Mouse (Mus musculus) ES-Bruce4 (cell line): ENCODE results near the gene Ern1. TPM values are rescaled to one million over a fixed set of nuclear protein-coding genes. Genes with fewer than 3 reads are reported as not detected.
"Not testable (repeated sequence)": the region's sequence is repeated elsewhere in the genome, so short reads cannot be mapped to it uniquely, and the experiment has no call there.

Source experiments
- H3K27ac ChIP-seq: 2 replicates; pipeline ENCODE4 v1.5.1; 2012; ENCODE audit warnings: low read length, inconsistent platforms; ENCODE audit not compliant: insufficient read depth
- H3K27me3 ChIP-seq: 2 replicates; pipeline ENCODE4 v1.6.1; 2012; ENCODE audit warnings: mild to moderate bottlenecking, low read length, inconsistent platforms; ENCODE audit not compliant: control insufficient read depth, poor library complexity, insufficient read depth, severe bottlenecking
- H3K36me3 ChIP-seq: 2 replicates; pipeline ENCODE4 v1.6.1; 2012; ENCODE audit warnings: inconsistent platforms, mild to moderate bottlenecking, low read length, moderate library complexity; ENCODE audit not compliant: control insufficient read depth, poor library complexity, insufficient read depth, severe bottlenecking
- H3K4me1 ChIP-seq: one replicate; pipeline ENCODE4 v1.8.1; 2011; ENCODE audit warnings: low read length; ENCODE audit not compliant: control insufficient read depth, insufficient read depth
- H3K4me3 ChIP-seq: 2 replicates; pipeline ENCODE4 v1.5.1; 2011; ENCODE audit warnings: low read depth, mild to moderate bottlenecking, low read length
- H3K9ac ChIP-seq: 2 replicates; pipeline ENCODE4 v1.6.1; 2012; ENCODE audit warnings: low read depth, mild to moderate bottlenecking, inconsistent platforms; ENCODE audit not compliant: poor library complexity, severe bottlenecking
- H3K9me3 ChIP-seq: replicated peaks from 2 replicates; pipeline ENCODE4 v1.6.1; 2012; ENCODE audit warnings: mild to moderate bottlenecking, low read length, inconsistent platforms; ENCODE audit not compliant: control insufficient read depth, poor library complexity, insufficient read depth, severe bottlenecking
- CTCF ChIP-seq: IDR thresholded peaks from one replicate; pipeline ENCODE4 v1.8.1; 2011; ENCODE audit warnings: low read depth, low read length
- EP300 ChIP-seq: IDR thresholded peaks from 2 replicates; pipeline ENCODE4 v1.6.1; 2011; ENCODE audit warnings: low read depth, low read length; ENCODE audit not compliant: insufficient read depth
- POLR2A ChIP-seq: IDR thresholded peaks from one replicate; pipeline ENCODE4 v1.8.1; 2011; ENCODE audit warnings: low read length; ENCODE audit not compliant: insufficient read depth
- polyA plus RNA-seq: library from polyadenylated mRNA; stranded (reverse); fragments of >200 nt; gene quantifications from 2 replicates; pipeline ENCODE4 v1.2.4, GENCODE M21; 2011; ENCODE audit warnings: low read depth; ENCODE audit not compliant: missing spikeins, insufficient read depth, insufficient read length

Gene Ern1
- polyA plus RNA-seq, 1 experiment, result 9.4 TPM

GRCm38 (mm10) chr11:106398481-106398880 lies 89.2 kb downstream of the Ern1 start:
- no peak overlapping the region for H3K4me3 ChIP-seq
- no peak for TF ChIP-seq EP300
- TF ChIP-seq CTCF, result no peak
- no peak for TF ChIP-seq POLR2A
- no peaks in the 10 kb centered on the region for H3K4me1 ChIP-seq
- no peaks in the 10 kb centered on the region for H3K9me3 ChIP-seq
- H3K36me3 ChIP-seq, result no peaks in the 10 kb centered on the region
- no peak overlapping the region for H3K9ac ChIP-seq
- no peak overlapping the region for H3K27ac ChIP-seq
- no peaks in the 10 kb centered on the region for H3K27me3 ChIP-seq

GRCm38 (mm10) chr11:106397656-106398055 lies 90.0 kb downstream of the Ern1 start:
- TF ChIP-seq POLR2A, result no peak
- TF ChIP-seq CTCF, result peak; percentile 52
- H3K9ac ChIP-seq, result no peak overlapping the region
- H3K4me1 ChIP-seq, result peaks cover 4% of the 10 kb centered on the region
- no peaks in the 10 kb centered on the region for H3K9me3 ChIP-seq
- H3K36me3 ChIP-seq, result no peaks in the 10 kb centered on the region
- no peak overlapping the region for H3K4me3 ChIP-seq
- no peaks in the 10 kb centered on the region for H3K27me3 ChIP-seq
- no peak overlapping the region for H3K27ac ChIP-seq

- H3K4me1 ChIP-seq, H3K27me3 ChIP-seq, H3K4me3 ChIP-seq, H3K9ac ChIP-seq, H3K27ac ChIP-seq, H3K9me3 ChIP-seq, H3K36me3 ChIP-seq: not testable (repeated sequence)
Measured at GRCm38 (mm10) chr11:106394055-106394454, 93.6 kb downstream of the Ern1 start.

- H3K27me3 ChIP-seq, result no peaks in the 10 kb centered on the region
Measured at GRCm38 (mm10) chr11:106393331-106393616, 94.4 kb downstream of the Ern1 start.

GRCm38 (mm10) chr11:106392597-106393330 lies 94.9 kb downstream of the Ern1 start:
- H3K9me3 ChIP-seq, result no peaks in the 10 kb centered on the region
- no peak overlapping the region for H3K4me3 ChIP-seq
- TF ChIP-seq EP300, result no peak
- H3K36me3 ChIP-seq, result no peaks in the 10 kb centered on the region
- H3K27ac ChIP-seq, result no peak overlapping the region
- H3K9ac ChIP-seq, result no peak overlapping the region
- H3K27me3 ChIP-seq, result no peaks in the 10 kb centered on the region
- peaks cover 4% of the 10 kb centered on the region for H3K4me1 ChIP-seq

More at GRCm38 (mm10) chr11:106393331-106393616, 94.4 kb downstream of the Ern1 start:
- no peak overlapping the region for H3K9ac ChIP-seq
- TF ChIP-seq CTCF (no peak), EP300 (no peak), POLR2A (no peak)
- H3K9me3 ChIP-seq, result no peaks in the 10 kb centered on the region
- H3K36me3 ChIP-seq, result no peaks in the 10 kb centered on the region
- peaks cover 4% of the 10 kb centered on the region for H3K4me1 ChIP-seq
- H3K27ac ChIP-seq, result no peak overlapping the region
- no peak overlapping the region for H3K4me3 ChIP-seq

DNA sequence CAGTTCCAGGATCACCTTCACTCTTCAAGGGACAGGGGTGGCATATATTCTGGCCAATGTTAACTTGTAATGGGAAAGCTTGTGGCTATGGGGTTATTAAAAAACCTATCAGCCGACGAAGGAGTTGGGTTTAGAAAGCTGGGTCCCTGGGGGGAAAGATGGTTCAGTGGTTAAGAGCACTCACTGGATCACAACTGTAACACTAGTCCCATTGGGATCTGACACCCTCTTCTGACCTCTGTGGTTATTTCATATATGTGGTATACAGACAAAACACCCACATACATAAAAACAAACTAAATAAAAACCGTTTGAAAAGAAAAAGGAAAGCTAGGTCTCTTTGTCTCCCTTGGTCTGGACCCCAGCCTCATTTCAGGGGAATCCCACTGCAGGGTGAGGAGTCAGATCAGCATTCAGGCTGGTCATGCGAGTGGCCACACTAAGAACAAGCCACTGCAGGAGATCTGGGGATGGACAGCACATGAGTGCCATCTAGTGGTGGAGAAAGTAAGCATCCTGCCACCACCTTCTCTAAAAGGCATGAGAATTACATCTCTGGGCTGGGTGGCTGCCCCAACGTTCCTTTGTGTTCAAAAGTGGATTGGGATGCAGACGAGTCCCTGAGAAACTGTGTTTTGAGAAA lies 96.0 kb downstream of the Ern1 start:
- Histone ChIP-seq H3K9ac (no peak overlapping the region), H3K36me3 (no peaks in the 10 kb centered on the region), H3K4me1 (peaks cover 4% of the 10 kb centered on the region), H3K4me3 (no peak overlapping the region), H3K27ac (no peak overlapping the region), H3K27me3 (no peaks in the 10 kb centered on the region), H3K9me3 (no peaks in the 10 kb centered on the region)
- TF ChIP-seq EP300, result no peak
- peak; percentile 87 for TF ChIP-seq CTCF
